Mouse (Mus musculus) spleen, adult 2 months (tissue): ENCODE measurements around the gene Catsperd. TPM values are rescaled to one million over a fixed set of nuclear protein-coding genes. Genes with fewer than 3 reads are reported as not detected.

ENCODE experiments used
- DNase-seq, 2 experiments: peaks; one replicate each; pipeline versions ENCODE4 v3.0.0 to v3.0.0-alpha.2; 2012 to 2021; ENCODE audit warnings: low spot score in 2 of 2, low read depth in 1 of 2
- H3K27ac ChIP-seq: fragments of 200-500 bp; 2 replicates; pipeline ENCODE4 v1.5.1; 2012; ENCODE audit warnings: low read length, inconsistent platforms; ENCODE audit not compliant: insufficient read depth
- H3K27me3 ChIP-seq: fragments of 200-500 bp; 2 replicates; pipeline ENCODE4 v1.6.1; 2012; ENCODE audit warnings: mild to moderate bottlenecking, moderate library complexity, low read length, inconsistent platforms; ENCODE audit not compliant: control insufficient read depth, insufficient read depth
- H3K36me3 ChIP-seq: fragments of 200-500 bp; 2 replicates; pipeline ENCODE4 v1.6.1; 2012; ENCODE audit warnings: mild to moderate bottlenecking, low read length, inconsistent platforms; ENCODE audit not compliant: control insufficient read depth, insufficient read depth
- H3K4me1 ChIP-seq: fragments of 200-500 bp; 2 replicates; pipeline ENCODE4 v1.6.1; 2011; ENCODE audit warnings: inconsistent platforms; ENCODE audit not compliant: control insufficient read depth, insufficient read depth, insufficient read length
- H3K4me3 ChIP-seq: fragments of 200-500 bp; 2 replicates; pipeline ENCODE4 v1.5.1; 2011; ENCODE audit warnings: mild to moderate bottlenecking, inconsistent platforms; ENCODE audit not compliant: insufficient read depth, insufficient read length; ENCODE audit errors: extremely low read depth
- CTCF ChIP-seq: fragments of 200-500 bp; IDR thresholded peaks from 2 replicates; pipeline ENCODE4 v1.5.1; 2011; ENCODE audit warnings: mild to moderate bottlenecking, inconsistent platforms; ENCODE audit not compliant: insufficient read depth, insufficient read length, insufficient replicate concordance; ENCODE audit errors: extremely low read depth
- POLR2A ChIP-seq: fragments of 200-500 bp; IDR thresholded peaks from 2 replicates; pipeline ENCODE4 v1.6.1; 2011; ENCODE audit warnings: low read depth, low read length, inconsistent platforms
- WGBS: fragments of 180-500 bp; shearing (Covaris S2); methylation state at CpG from one replicate; pipeline ENCODE4 v1.1.7; 2018; 5-methylcytosine and 5-hydroxymethylcytosine counted together
- polyA plus RNA-seq: library from polyadenylated mRNA; depleted of rRNA; stranded (reverse); fragments of >200 nt; gene quantifications from 2 replicates; pipeline ENCODE4 v1.2.3, GENCODE M21; 2012; rRNA removed

The Catsperd gene
- polyA plus RNA-seq, 1 experiment, result 0.28 TPM

DNA sequence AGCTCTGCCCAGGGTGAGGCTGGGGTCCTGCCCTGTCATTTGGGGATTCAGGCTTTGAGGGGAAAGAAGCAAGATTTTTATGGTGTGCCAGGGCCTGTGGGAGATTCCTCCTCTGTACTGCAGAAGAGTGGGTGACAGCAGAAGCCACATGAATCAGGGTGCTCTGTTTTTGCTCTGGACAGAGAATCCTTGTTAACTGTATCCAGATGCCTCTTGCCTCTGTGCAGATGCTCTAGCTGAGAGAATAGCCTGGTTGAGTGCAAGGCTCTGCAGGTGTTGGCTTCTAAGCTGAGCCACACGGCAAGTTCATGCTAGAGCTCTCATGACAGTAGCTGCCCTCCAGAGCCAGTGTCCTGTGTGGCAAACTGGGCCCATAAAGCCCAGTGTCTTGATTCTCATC lies 65.5 kb downstream of the Catsperd start:
- no peak for DNase-seq

DNA sequence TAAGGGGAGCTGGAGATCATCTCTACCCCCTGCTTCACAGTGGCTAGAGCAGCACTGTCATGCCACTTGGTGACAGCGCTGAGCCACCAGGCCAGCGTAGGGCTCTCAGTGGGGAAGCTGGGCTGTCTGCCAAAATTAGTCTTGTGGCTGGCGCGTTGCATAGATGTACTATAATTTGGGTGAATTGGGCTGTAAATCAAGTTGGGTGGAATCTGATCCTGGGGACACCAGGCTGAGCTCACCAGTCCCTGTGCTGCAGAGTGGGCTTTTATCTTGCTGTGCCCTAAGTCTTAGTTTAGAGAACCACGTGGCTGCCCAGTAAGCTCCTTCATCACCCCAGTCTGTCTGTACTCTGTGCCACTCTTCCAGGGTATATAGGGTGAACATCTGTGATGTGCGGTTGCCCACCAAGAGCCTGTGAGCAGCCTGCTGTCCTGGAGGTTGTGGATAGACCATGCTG lies 65.9 kb downstream of the Catsperd start:
- DNase-seq, result no peak
- TF ChIP-seq CTCF (no peak), POLR2A (no peak)
- H3K36me3 ChIP-seq, result peaks cover 39% of the 10 kb centered on the region
- no peaks in the 10 kb centered on the region for H3K27me3 ChIP-seq
- H3K4me3 ChIP-seq, result no peak overlapping the region
- WGBS, result 54% methylated on average over 6 of the region's 6 CpGs
- no peak overlapping the region for H3K27ac ChIP-seq
- H3K4me1 ChIP-seq, result no peaks in the 10 kb centered on the region

More for the DNA sequence above, 65.5 kb downstream of the Catsperd start:
- Histone ChIP-seq H3K27ac (no peak overlapping the region), H3K27me3 (no peaks in the 10 kb centered on the region), H3K4me1 (no peaks in the 10 kb centered on the region), H3K36me3 (peaks cover 34% of the 10 kb centered on the region), H3K4me3 (no peak overlapping the region)
- TF ChIP-seq CTCF (no peak), POLR2A (no peak)
- 65% methylated on average over 1 of the region's 1 CpGs for WGBS

- H3K4me1 ChIP-seq, result no peaks in the 10 kb centered on the region
- 96% methylated on average over 2 of the region's 2 CpGs for WGBS
- no peaks in the 10 kb centered on the region for H3K27me3 ChIP-seq
- TF ChIP-seq POLR2A (no peak), CTCF (no peak)
- DNase-seq, result no peak
- no peak overlapping the region for H3K4me3 ChIP-seq
- H3K36me3 ChIP-seq, result peaks cover 63% of the 10 kb centered on the region
- H3K27ac ChIP-seq, result no peak overlapping the region
Measured at GRCm38 (mm10) chr17:56700451-56700850, 72.5 kb downstream of the Catsperd start.

DNA sequence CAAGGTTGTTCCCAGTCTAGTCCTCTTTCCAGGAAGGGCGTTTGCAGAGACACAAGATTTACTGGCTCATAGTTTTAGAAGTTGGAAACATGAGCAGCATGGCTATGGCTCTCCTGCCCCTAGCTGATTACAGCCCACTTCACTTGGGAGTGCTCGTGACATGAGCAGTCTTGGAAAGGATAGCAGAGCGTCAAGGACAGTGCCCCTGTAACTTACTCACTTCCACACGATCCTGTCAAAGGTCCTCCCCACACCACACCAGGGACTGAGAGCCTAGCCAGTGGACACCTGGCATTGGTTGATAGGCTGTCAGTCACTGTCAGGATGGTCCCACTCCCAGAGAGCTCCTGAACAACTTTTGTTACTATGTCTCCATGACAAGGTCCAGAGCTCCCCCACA lies 75.1 kb downstream of the Catsperd start:
- Histone ChIP-seq H3K27ac (no peak overlapping the region), H3K4me1 (no peaks in the 10 kb centered on the region), H3K27me3 (no peaks in the 10 kb centered on the region), H3K4me3 (no peak overlapping the region), H3K36me3 (peaks cover 68% of the 10 kb centered on the region)
- TF ChIP-seq POLR2A (no peak), CTCF (no peak)
- no peak for DNase-seq
- 88% methylated on average over 4 of the region's 4 CpGs for WGBS

DNA sequence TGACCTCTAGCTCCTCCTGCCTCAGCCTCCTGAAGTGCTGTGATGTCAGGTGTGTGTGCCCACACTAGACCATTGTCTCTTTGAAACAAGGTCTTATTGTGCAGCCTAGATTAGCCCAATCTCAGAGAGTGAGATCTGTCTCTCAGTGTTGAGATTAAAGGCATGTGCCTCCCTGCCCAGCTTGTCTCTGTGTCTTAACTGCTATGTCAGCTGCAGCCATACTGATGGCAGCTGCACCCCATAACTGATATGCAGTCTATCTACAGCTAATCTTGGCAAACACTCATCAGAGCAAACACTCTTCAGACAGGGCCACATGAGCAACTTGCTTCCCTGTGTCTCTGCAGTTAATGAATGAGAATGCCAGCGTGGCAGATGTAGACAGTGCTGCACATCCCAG lies 78.6 kb downstream of the Catsperd start:
- Histone ChIP-seq H3K4me1 (no peaks in the 10 kb centered on the region), H3K27me3 (no peaks in the 10 kb centered on the region), H3K27ac (no peak overlapping the region), H3K4me3 (no peak overlapping the region), H3K36me3 (peaks cover 75% of the 10 kb centered on the region)
- no peak for DNase-seq
- 85% methylated on average over 1 of the region's 1 CpGs for WGBS
- TF ChIP-seq CTCF, result no peak
- TF ChIP-seq POLR2A, result no peak

- Histone ChIP-seq H3K4me3 (no peak overlapping the region), H3K27ac (no peak overlapping the region), H3K36me3 (peaks cover 63% of the 10 kb centered on the region), H3K27me3 (no peaks in the 10 kb centered on the region), H3K4me1 (no peaks in the 10 kb centered on the region)
- no peak for TF ChIP-seq POLR2A
- TF ChIP-seq CTCF, result no peak
- WGBS, result 94% methylated on average over 4 of the region's 4 CpGs
- DNase-seq, result no peak
Measured at GRCm38 (mm10) chr17:56708692-56709091, 80.7 kb downstream of the Catsperd start.

DNA sequence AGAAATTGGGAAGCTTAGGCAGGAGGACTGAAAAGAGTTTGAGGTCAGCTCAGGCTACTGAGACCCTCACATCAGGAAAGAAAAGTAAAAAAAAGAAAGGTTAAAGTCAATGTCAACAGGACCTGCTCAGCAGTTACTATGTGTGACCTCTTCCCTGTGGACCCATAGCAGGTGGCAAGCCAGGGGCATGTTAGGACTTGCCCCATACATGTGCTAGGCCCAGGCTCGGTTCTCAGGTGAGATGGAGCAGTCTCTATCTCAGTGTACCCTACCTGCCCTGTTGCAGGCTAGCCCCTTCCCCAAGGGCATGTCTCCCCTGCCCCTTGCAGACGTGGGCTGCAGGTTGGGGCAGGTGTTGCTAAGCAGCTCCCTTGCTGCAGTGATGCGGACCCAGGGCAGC lies 81.8 kb downstream of the Catsperd start:
- DNase-seq, result no peak
- no peak for TF ChIP-seq CTCF
- TF ChIP-seq POLR2A, result no peak
- WGBS, result 92% methylated on average over 3 of the region's 3 CpGs
- Histone ChIP-seq H3K27me3 (no peaks in the 10 kb centered on the region), H3K36me3 (peaks cover 59% of the 10 kb centered on the region), H3K27ac (no peak overlapping the region), H3K4me3 (no peak overlapping the region), H3K4me1 (no peaks in the 10 kb centered on the region)

Other genes with a start within 250 kb of the Catsperd start
- gene Ptprs, start 151.7 kb upstream of the Catsperd start, polyA plus RNA-seq, result 57.5 and 69.4 TPM in 2 replicates
- gene Znrf4, start 115.7 kb upstream of the Catsperd start, polyA plus RNA-seq, result not detected in 2 replicates
- 2.3 and 4.4 TPM in 2 replicates for gene Gm20219, start 73.8 kb upstream of the Catsperd start, polyA plus RNA-seq
- gene Safb2, start 43.6 kb upstream of the Catsperd start, polyA plus RNA-seq, result 152 and 157 TPM in 2 replicates
- 103 and 105 TPM in 2 replicates for gene Safb, start 43.3 kb upstream of the Catsperd start, polyA plus RNA-seq
- gene 2410015M20Rik, start 18.4 kb upstream of the Catsperd start, polyA plus RNA-seq, result 101 and 140 TPM in 2 replicates
- 2,050 and 3,346 TPM in 2 replicates for gene Rpl36, start 14.7 kb upstream of the Catsperd start, polyA plus RNA-seq
- gene Lonp1, start 1.3 kb upstream of the Catsperd start, polyA plus RNA-seq, result 35.2 and 44.9 TPM in 2 replicates
- 72.6 and 89.6 TPM in 2 replicates for gene Ranbp3, start 45.2 kb downstream of the Catsperd start, polyA plus RNA-seq
- 181 and 252 TPM in 2 replicates for gene Ndufa11, start 89.6 kb downstream of the Catsperd start, polyA plus RNA-seq
- 20.3 and 33.9 TPM in 2 replicates for gene Vmac, start 89.9 kb downstream of the Catsperd start, polyA plus RNA-seq
- gene Nrtn, start 129.4 kb downstream of the Catsperd start, polyA plus RNA-seq, result 1.3 and 2.4 TPM in 2 replicates
- gene Dus3l, start 136.6 kb downstream of the Catsperd start, polyA plus RNA-seq, result 98.4 and 128 TPM in 2 replicates
- 3.3 and 4.7 TPM in 2 replicates for gene Prr22, start 142.1 kb downstream of the Catsperd start, polyA plus RNA-seq
- 13.6 and 16.5 TPM in 2 replicates for gene Rfx2, start 202.9 kb downstream of the Catsperd start, polyA plus RNA-seq
- gene Acsbg2, start 246.3 kb downstream of the Catsperd start, polyA plus RNA-seq, result not detected in 2 replicates
- gene 1700061G19Rik, start 247.3 kb downstream of the Catsperd start, polyA plus RNA-seq, result 0.09 and 0.21 TPM in 2 replicates